Mouse (Mus musculus) embryo, embryonic 9.5 days (tissue): ENCODE measurements at regions not wholly inside any gene's neighbourhood (a gene's known extent, or its start where the extent isn't known, plus 50 kb on each side); places are given as distances from the start of the nearest gene placed in this dataset.

Experiments
- DNase-seq: peaks from one replicate; pipeline ENCODE4 v3.0.0-alpha.2; 2017; ENCODE audit errors: extremely low spot score

GRCm38 (mm10) chr16:95647854-95648253 is 54.0 kb upstream of the Ets2 start:
- peak; percentile 80 for DNase-seq

- no peak for DNase-seq
These were observed 56.6 kb upstream of the Erg start for GRCm38 (mm10) chr16:95642784-95643590.

GRCm38 (mm10) chr16:95640670-95641069 is 54.3 kb upstream of the Erg start:
- DNase-seq: no peak

- no peak for DNase-seq
These were observed 53.3 kb upstream of the Erg start for GRCm38 (mm10) chr16:95639677-95640076.

GRCm38 (mm10) chr16:95637850-95638249 is 51.5 kb upstream of the Erg start:
- DNase-seq: no peak

- no peak for DNase-seq
These were observed 50.2 kb upstream of the Erg start for GRCm38 (mm10) chr16:95636615-95637014.
